Mouse (Mus musculus): ENCODE data around the gene Rtp4. TPM values are rescaled to one million over a fixed set of nuclear protein-coding genes. Genes with fewer than 3 reads are reported as not detected.

Rtp4 gene
- 6.5 and 10.4 TPM in 2 replicates for polyA plus RNA-seq (2012; rRNA removed)

GRCm38 (mm10) chr16:23520235-23520871 lies at the start of gene Rtp4, which contains the start of gene Masp1:
Gene Rtp4 (plus strand): TSS chr16:23520291.
Gene Masp1 (minus strand): TSS chr16:23520815.

Other genes with a start within 250 kb of the Rtp4 start
- gene Rtp1, start 91.2 kb upstream of the Rtp4 start, polyA plus RNA-seq (2012; rRNA removed): not detected in 2 replicates
- gene Masp1, start 524 bp downstream of the Rtp4 start, polyA plus RNA-seq (2012; rRNA removed): 2.6 and 2.7 TPM in 2 replicates

All from colon, adult 2 months (tissue).